Mouse (Mus musculus) ES-Bruce4 (cell line): ENCODE measurements around the gene Col4a4. TPM values are rescaled to one million over a fixed set of nuclear protein-coding genes. Genes with fewer than 3 reads are reported as not detected.

Experiments
- H3K27ac ChIP-seq: 2 replicates; pipeline ENCODE4 v1.5.1; 2012; ENCODE audit warnings: low read length, inconsistent platforms; ENCODE audit not compliant: insufficient read depth
- H3K27me3 ChIP-seq: 2 replicates; pipeline ENCODE4 v1.6.1; 2012; ENCODE audit warnings: mild to moderate bottlenecking, low read length, inconsistent platforms; ENCODE audit not compliant: control insufficient read depth, poor library complexity, insufficient read depth, severe bottlenecking
- H3K36me3 ChIP-seq: 2 replicates; pipeline ENCODE4 v1.6.1; 2012; ENCODE audit warnings: inconsistent platforms, mild to moderate bottlenecking, low read length, moderate library complexity; ENCODE audit not compliant: control insufficient read depth, poor library complexity, insufficient read depth, severe bottlenecking
- H3K4me1 ChIP-seq: one replicate; pipeline ENCODE4 v1.8.1; 2011; ENCODE audit warnings: low read length; ENCODE audit not compliant: control insufficient read depth, insufficient read depth
- H3K4me3 ChIP-seq: 2 replicates; pipeline ENCODE4 v1.5.1; 2011; ENCODE audit warnings: low read depth, mild to moderate bottlenecking, low read length
- H3K9ac ChIP-seq: 2 replicates; pipeline ENCODE4 v1.6.1; 2012; ENCODE audit warnings: low read depth, mild to moderate bottlenecking, inconsistent platforms; ENCODE audit not compliant: poor library complexity, severe bottlenecking
- H3K9me3 ChIP-seq: replicated peaks from 2 replicates; pipeline ENCODE4 v1.6.1; 2012; ENCODE audit warnings: mild to moderate bottlenecking, low read length, inconsistent platforms; ENCODE audit not compliant: control insufficient read depth, poor library complexity, insufficient read depth, severe bottlenecking
- CTCF ChIP-seq: IDR thresholded peaks from one replicate; pipeline ENCODE4 v1.8.1; 2011; ENCODE audit warnings: low read depth, low read length
- EP300 ChIP-seq: IDR thresholded peaks from 2 replicates; pipeline ENCODE4 v1.6.1; 2011; ENCODE audit warnings: low read depth, low read length; ENCODE audit not compliant: insufficient read depth
- POLR2A ChIP-seq: IDR thresholded peaks from one replicate; pipeline ENCODE4 v1.8.1; 2011; ENCODE audit warnings: low read length; ENCODE audit not compliant: insufficient read depth
- polyA plus RNA-seq: library from polyadenylated mRNA; stranded (reverse); fragments of >200 nt; gene quantifications from 2 replicates; pipeline ENCODE4 v1.2.4, GENCODE M21; 2011; ENCODE audit warnings: low read depth; ENCODE audit not compliant: missing spikeins, insufficient read depth, insufficient read length

Gene Col4a4
- polyA plus RNA-seq, 1 experiment, result 0.18 TPM

DNA sequence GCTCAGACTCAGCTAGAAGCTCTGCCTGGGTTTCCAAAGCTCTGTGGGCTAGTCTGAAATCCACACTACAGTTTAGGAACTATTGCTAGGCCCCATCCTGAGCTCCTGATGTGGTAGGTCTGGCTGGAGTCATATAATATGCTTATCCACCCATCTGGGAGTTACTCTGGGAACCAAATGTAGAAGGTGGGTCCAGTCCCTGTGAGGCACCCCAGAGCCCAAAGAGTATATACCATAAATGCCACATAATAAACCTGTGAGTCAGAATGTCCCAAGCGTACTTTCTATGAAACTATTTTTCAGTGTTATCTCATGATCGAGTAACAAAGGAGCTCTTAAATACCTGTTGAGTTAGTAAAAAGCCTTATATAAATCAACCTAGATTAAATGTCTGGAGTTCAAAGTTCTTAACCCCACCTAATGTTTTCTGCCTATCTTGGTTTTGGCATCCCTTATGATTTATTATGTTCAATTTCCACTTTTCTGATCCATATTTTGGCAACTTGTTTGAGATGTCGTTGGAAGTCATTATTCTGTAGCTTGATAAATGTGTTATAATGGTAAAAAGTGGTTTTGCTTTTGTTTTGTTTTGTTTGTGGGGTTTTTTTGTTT, 172.1 kb downstream of the Col4a4 start:
- H3K9ac ChIP-seq, result no peak overlapping the region
- H3K4me3 ChIP-seq, result no peak overlapping the region
- H3K9me3 ChIP-seq, result no peaks in the 10 kb centered on the region
- no peaks in the 10 kb centered on the region; the same call in 1 of the 2 replicates for H3K27me3 ChIP-seq
- H3K4me1 ChIP-seq, result no peaks in the 10 kb centered on the region
- TF ChIP-seq EP300 (no peak), CTCF (no peak), POLR2A (no peak)
- no peak overlapping the region for H3K27ac ChIP-seq
- no peaks in the 10 kb centered on the region for H3K36me3 ChIP-seq

GRCm38 (mm10) chr1:82412085-82412484, 174.6 kb downstream of the Col4a4 start:
- H3K36me3 ChIP-seq, result no peaks in the 10 kb centered on the region
- H3K4me3 ChIP-seq, result no peak overlapping the region
- H3K27me3 ChIP-seq, result no peaks in the 10 kb centered on the region; the same call in 1 of the 2 replicates
- TF ChIP-seq CTCF (no peak), POLR2A (no peak), EP300 (no peak)
- H3K9me3 ChIP-seq, result no peaks in the 10 kb centered on the region
- no peak overlapping the region for H3K9ac ChIP-seq
- H3K4me1 ChIP-seq, result no peaks in the 10 kb centered on the region
- no peak overlapping the region for H3K27ac ChIP-seq

- Histone ChIP-seq H3K36me3 (no peaks in the 10 kb centered on the region), H3K9ac (no peak overlapping the region), H3K27me3 (no peaks in the 10 kb centered on the region; the same call in 1 of the 2 replicates), H3K4me3 (no peak overlapping the region), H3K9me3 (no peaks in the 10 kb centered on the region), H3K4me1 (no peaks in the 10 kb centered on the region), H3K27ac (no peak overlapping the region)
- TF ChIP-seq CTCF, result no peak
- TF ChIP-seq POLR2A, result no peak
- TF ChIP-seq EP300, result no peak
Measured at GRCm38 (mm10) chr1:82411521-82411920, 175.1 kb downstream of the Col4a4 start.

GRCm38 (mm10) chr1:82410548-82410947, 176.1 kb downstream of the Col4a4 start:
- Histone ChIP-seq H3K9ac (no peak overlapping the region), H3K4me3 (no peak overlapping the region), H3K4me1 (no peaks in the 10 kb centered on the region), H3K27me3 (no peaks in the 10 kb centered on the region; the same call in 1 of the 2 replicates), H3K36me3 (no peaks in the 10 kb centered on the region), H3K9me3 (no peaks in the 10 kb centered on the region), H3K27ac (no peak overlapping the region)
- no peak for TF ChIP-seq EP300

DNA sequence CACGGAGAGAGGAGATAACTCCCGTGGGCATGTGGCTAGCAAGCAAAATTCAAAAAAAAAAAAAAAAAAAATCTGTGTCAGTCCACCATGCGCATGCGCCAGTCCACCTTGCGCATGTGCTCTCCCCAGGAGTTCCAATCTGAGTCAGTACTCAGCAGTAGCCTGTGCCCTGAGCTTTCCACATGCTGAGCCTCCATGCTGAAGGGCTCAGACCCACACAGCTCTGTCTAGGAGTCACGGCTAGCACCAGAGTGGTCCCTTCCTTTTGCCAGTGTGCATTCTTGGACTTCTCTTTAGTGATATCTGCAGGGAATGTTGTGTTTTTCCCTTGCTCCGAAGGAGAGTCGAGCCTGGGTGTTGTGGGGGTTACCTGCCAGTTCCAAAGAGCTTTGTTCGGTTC, 177.4 kb downstream of the Col4a4 start:
- Histone ChIP-seq H3K4me1 (no peaks in the 10 kb centered on the region), H3K4me3 (no peak overlapping the region), H3K27ac (no peak overlapping the region), H3K36me3 (no peaks in the 10 kb centered on the region), H3K9ac (no peak overlapping the region), H3K9me3 (no peaks in the 10 kb centered on the region), H3K27me3 (no peaks in the 10 kb centered on the region; the same call in 1 of the 2 replicates)
- TF ChIP-seq POLR2A, result no peak
- no peak for TF ChIP-seq CTCF
- no peak for TF ChIP-seq EP300

- Histone ChIP-seq H3K4me3 (no peak overlapping the region), H3K4me1 (no peaks in the 10 kb centered on the region), H3K9ac (no peak overlapping the region), H3K9me3 (no peaks in the 10 kb centered on the region), H3K27me3 (no peaks in the 10 kb centered on the region; the same call in 1 of the 2 replicates), H3K27ac (no peak overlapping the region), H3K36me3 (no peaks in the 10 kb centered on the region)
- no peak for TF ChIP-seq POLR2A
- TF ChIP-seq EP300, result no peak
- TF ChIP-seq CTCF, result no peak
Measured at GRCm38 (mm10) chr1:82407786-82408185, 178.9 kb downstream of the Col4a4 start.

Other genes starting within 250 kb of the Col4a4 start
- 0.08 TPM in 1 of 2 replicates, not detected in the other for gene Col4a3, start 72 bp upstream of the Col4a4 start, polyA plus RNA-seq
- 157 and 170 TPM in 2 replicates for gene Mff, start 138.0 kb upstream of the Col4a4 start, polyA plus RNA-seq
- gene Tm4sf20, start 181.6 kb upstream of the Col4a4 start, polyA plus RNA-seq, result not detected in 2 replicates
- not detected in 2 replicates for gene Gm47791, start 184.4 kb upstream of the Col4a4 start, polyA plus RNA-seq